Mouse (Mus musculus): ENCODE measurements around the gene Traf5.

The Traf5 gene

DNA sequence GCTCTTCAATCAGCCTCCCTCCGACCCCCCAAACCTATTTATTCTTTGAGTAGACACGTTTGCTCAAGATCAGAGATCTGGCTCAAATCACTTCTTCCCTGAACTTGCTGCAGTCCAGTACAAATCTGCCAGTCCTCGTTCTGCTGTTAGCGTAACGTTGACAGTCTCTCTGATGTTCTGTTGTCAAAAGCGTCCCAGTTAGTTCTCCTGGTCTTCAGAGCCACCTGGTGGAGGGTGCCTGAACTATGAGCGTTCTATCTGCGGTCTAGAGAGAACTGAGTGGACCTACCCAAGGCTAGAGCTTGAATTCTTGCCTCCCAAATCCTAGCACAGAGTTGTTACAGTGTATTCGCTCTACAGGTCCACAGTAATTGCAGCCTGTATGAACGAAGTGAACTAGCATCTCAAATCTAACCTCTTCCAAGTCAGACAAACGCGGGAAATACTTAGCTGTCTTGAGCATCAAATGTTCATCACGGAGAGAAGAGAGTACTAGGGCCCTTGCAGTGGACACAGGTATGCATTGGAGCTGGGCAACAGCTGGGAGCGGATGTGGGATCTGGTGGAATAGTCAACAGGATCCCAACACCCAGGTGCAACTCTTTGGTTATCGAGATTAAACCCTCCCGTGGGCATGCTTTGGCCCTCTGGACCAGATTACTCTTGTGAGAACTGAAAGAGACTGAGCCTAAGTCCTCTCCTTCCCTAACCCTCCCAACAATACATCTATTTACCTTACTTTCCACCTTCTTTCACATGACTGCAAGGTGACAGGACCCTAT is 711 bp upstream of the Traf5 start:
- peak; percentile 74 to 84 for DNase-seq (ENCODE audit: low spot score in 2 of 2)

DNA sequence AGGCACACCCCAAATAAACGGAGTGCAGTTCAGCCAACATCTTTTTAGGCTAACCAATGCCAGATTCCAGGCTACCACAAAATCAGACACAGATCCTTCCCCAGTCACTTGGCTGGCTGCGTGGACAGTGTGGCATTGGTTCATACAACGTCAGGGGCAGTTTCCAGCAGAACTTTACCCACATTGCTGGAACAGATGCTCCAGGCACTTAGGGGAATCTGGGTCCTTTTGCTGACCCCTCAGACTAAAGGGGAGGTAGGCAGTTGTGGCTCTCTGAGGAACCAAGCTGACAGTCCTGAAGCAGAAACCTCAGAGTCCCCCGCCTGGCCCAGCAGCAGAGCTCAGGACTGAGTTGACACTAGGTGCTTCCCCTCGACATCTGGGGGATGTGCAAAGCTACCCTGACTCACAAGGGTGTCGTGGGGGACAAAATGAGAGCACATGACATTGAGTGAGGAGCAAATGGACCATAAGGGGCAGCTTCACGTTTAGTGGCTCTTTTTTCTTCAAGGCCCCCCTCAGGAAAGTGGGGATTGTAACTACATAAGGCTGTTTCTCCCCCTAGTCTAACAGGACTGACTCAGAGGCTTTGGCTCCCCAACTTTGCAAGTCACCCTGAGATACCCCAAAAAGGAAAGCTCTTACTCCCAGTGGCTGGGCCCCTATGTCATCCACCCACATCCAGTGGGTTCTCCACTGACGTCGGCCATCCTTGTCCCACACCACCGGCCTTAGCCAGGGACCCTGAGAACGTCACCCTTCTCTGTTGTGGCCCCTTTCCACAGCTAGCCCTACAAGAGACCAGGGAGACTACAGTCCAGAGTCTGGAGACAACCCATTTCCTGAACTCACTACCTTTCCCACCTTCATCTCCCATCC is 1.4 kb downstream of the Traf5 start:
- no peak for DNase-seq (ENCODE audit: low spot score in 2 of 2)

DNA sequence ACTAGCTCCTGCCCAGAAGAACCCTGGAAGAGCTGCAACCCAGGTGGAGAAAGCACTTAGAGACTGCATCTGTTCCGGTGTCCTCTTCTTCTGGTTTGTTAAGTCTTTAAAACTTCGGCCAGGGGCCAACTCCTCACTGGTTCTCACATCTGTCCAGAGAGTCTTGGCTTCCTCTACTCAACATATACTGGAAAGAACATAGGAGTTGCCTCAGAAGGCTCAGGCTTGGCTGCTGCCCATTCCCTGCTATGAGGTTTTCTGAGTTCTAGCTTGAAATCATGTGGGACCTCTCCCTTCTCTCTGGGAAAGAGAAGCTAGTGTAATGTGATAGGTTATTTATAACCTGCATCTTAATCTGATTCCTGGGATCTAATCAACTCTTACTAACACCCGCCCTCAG is 2.1 kb downstream of the Traf5 start:
- no peak for DNase-seq (ENCODE audit: low spot score in 2 of 2)

DNA sequence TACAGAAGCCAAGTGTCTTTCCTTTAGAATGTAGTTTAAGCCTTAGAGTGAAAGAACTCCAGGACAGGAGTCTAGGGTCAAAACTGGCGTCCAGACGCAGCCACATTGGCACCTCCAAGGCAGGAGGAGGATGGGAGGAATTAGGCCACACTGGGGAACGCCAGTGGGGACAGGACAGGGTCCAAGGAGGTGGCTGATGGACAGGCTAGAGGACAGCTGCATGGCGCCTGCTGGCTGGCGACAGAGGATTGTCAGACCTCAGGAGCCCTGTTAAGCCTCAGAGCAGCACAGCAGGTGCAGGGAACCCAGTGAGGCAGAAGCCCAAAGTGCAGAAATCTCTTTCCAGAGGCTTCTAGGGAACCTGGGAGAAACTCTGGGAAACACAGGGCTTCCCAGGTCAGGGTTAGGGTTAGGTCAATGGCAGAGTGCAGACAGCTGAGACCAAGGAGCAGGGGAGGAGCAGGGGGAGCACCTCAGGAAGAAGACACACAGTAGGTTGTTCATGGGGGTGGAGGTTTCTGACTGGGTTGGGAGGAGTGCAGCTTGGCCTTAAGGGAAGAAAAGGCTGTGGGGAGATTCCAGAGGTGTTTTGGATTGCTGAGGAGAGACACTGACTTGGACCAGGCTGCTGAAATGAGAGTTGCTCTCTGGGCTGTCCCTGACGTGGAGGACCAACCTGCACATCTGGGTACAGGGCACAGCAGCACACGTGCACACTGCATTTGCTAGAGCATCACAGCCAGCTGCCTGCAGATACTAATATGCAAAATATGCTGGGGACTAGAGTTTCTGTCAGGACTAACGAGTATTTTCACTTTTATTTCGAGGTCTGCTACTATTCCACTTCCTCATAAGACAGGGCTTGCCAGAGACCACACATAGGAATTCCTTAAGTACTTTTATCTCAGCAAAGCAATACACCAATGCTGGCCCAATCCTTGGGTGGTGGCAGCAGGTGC is 2.9 kb downstream of the Traf5 start:
- no peak for DNase-seq (ENCODE audit: low spot score in 2 of 2)

DNA sequence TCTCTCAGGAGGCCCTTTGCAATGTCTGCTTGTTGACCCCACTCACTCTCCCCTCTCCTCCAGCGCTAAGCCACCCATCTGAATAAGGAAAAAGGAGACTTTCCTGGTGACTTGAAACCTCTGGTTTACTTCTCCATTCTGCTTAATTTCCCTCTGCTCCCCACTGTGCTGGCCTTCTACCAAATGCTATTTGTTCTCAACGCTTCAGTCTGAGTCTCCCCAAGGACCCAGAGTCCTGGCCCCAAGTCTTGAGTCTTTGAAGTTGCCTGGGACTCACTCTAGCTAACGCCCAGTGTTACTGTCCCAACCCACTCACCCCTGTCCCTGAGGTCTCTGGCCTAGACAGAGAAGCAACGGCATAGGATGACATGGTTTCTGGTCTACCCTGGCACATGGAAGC is 4.3 kb downstream of the Traf5 start:
- DNase-seq (ENCODE audit: low spot score in 2 of 2), result no peak

DNA sequence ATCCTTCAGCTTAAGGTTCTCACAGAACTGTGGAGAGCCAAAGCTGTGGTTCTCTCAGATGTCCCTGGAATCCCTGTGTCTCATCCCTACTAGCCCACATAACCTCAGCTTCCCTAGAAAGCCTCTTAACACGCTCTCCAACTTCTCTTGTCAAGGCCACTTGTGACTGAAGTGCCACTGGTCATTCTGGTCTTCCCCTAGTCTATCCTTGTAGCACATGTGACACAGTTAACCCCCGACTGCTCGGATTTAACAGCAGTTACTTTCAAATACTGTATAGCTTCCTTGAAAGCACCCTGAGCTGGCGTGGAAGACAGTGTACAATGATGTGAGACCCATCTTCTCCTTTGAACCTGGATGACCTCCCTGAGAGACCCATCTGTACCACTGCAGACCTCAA is 5.3 kb downstream of the Traf5 start:
- no peak for DNase-seq (ENCODE audit: low spot score in 2 of 2)

DNA sequence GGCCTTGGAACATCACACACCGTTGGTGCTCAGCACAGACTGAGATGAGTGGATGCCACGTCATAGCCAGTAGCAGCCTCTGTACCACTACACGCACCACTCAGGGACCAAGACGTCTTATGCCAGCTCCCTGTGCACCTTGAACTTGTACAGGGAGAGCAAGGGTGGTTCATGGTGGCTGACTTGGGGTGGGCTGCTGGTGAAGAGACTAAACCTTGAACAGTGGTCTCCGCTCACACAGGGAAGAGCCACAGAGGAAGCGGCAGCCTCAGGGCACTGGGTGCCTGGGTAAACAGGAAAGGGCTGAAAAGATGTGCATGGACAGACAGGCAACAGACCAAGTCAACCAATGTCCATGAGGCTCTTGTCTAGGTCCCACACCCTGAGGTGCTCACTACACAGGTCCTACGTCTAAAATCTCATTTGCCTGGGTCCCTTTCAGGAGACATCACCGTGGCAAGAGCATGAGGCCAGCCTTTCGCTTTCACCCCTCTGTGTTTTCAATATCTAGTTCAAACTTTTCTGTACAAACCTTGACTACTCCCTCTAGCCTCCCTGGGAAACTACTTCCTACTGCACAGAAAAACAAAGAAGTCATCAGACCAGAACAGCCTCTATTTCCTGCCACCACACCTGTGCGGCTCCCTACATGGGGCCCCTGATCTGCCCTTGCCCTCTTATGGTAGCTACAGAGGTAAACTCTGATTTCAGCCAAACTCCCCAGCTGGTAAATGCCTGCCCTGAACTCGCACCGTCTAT is 5.9 kb downstream of the Traf5 start:
- DNase-seq (ENCODE audit: low spot score in 2 of 2), result no peak

DNA sequence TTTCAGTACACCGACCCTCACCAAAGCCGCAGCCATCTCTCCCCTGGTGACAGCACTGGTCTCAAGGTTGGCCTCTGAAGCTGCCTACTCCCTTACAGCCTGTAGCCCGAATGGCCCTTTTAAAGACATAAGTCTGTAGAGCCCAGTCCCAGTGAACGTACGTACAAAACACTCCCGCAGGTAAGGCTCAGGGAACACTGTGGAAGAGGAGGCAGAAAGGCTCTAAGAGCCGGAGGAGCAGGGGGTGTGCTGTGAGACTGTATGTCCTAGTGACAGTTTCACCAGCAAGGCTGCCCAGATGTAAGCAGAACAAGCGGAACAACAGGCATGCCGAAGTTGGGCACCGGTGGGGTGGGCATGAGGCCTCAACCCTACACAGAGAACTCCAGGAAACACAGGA is 7.1 kb downstream of the Traf5 start:
- DNase-seq (ENCODE audit: low spot score in 2 of 2), result no peak

DNA sequence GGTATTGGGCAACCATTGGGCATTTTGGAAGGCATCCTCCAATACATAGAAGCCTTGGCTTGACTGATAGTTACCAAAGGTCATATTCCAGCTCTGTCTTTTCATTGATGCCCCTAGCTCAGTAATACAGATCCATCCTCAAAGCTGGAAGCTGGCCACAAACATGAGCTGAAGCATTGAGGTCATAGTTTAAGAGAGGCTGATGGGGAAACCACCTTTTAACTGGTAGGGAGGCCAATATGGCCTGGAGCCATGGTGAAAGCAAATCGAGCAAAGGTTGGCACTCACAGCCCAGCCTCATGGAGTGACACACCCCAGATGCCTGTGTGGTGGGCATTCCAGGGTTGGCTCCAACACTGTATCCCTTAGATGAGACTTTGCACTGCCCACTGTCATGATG is 9.7 kb downstream of the Traf5 start:
- no peak for DNase-seq (ENCODE audit: low spot score in 2 of 2)

DNA sequence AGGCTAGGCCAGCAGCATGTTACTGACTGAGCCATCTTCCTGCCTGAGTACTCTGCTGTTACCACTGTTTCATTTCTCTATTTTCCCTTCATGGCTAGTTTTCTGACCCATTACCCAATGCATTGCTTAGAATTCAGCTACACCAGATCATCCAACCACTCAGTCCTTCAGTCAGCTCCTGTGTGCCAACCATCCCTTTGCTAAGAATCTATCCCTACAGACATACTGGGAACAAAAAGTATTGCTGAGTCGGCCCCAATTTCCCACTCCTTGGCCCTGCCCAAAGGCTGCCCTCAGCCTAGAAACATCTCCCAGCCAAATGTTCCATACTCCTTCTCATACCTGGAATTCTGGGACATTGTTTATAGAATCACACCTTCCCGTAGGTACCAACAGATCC is 11.2 kb downstream of the Traf5 start:
- DNase-seq (ENCODE audit: low spot score in 2 of 2), result no peak

DNA sequence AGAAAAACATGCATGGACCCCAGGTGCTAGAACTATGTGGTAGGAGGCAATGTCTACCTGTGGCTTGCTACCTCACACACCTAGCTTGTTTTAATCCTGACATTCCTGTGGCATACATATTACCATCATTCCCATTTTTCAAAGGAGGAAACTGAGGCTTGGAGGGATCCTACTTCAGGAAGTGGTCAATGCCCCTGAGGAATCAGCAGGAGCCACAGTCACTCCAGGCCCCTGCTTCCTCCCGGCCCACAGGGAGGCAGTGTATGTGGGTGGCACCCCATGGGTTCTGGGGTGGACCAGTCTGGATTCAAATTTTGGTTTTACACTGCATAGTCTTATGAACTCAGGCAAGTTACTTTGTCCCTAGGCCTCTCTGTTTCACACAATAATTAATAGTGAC is 13.2 kb downstream of the Traf5 start:
- DNase-seq (ENCODE audit: low spot score in 2 of 2), result no peak

DNA sequence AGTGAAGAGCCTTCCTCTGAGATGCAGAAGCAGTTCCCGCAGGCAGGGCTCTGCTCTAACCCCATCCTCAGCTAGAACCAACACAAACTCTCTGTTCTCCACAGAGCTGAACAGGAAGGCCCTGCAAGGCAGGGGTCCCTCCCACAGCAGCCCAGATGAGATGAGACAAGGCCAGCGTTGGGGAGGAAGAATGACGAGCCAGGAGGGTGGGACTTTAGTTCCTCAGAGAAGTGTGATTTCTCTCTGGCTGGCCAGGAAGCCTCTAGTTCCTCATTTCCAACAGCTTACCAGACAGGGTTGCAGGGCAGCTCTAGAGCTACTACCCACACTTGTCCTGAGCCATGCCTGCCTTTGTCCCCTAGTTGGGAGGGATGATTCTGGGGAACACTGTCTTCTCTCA is 14.0 kb downstream of the Traf5 start:
- DNase-seq (ENCODE audit: low spot score in 2 of 2), result no peak

DNA sequence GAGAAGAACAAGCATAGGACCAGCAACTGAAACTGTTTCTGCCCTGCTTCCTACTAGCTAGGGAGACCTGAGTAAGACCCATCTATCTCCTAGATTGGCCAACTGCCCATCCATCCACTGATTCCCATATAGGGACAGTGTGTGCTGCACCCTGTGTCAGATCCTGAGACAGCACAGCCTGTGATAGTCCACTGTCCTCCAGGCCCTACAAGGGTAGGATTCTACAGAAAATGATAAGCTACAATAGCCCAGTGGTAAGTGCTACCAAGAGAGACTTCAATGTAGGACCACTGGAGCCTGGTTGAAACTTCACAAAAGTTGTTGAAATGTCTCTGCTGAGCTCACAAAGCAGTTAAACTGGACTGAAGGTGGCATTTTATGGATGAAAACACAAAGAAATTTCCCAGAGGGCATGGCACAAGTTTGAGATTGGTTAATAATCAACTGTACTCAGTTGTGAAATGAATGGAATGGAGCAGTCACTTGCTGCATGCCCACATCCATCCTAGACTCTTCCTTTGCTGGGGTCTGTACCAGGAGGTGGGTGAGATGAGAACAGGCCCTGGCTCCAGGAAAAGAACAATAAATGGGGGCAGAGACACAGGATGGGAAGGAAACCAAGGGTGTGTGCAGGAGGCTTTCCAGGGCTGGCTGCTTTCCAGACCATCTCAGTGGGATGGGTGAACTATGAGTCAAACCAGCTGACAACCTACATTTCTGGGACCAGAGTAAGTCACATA is 15.4 kb downstream of the Traf5 start:
- DNase-seq (ENCODE audit: low spot score in 2 of 2), result no peak

DNA sequence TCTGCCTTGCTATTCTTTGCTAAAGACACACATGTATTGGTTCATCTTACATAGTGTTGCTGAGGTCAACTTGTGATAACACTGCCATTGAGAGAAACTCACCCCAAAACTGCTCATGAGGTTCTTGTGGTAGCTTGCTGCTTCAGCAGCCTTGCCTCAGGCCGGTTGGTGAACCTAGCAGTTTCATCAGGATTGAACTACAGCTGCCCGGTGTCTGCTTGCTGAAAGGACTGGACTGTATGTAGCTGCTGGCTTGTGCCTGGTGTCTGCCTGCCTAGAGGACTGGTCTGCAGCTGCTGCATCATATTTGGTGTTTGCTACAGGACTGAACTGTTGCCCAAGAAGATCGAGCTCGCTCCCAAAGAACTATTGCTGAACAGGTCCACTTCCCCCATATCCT is 16.3 kb downstream of the Traf5 start:
- DNase-seq (ENCODE audit: low spot score in 2 of 2), result no peak

DNA sequence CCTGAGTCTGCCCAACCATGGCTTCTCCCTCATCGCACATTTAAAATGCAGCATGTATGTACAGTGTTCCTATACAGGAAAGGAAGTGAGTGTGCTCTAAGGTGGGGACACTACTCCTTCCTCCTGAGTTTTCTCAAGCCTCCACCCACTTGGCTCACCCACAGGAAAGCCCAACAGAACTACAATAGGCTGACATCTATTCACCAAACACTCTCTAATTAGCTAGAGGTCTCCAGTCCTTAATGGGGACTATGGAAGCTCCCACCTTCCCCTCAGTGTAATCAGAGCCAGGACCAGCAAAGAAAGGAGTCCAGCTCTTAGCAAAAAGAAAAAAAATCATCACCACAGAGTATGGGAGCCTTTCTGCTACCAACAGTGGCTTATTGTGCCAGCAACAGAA is 17.5 kb downstream of the Traf5 start:
- DNase-seq (ENCODE audit: low spot score in 2 of 2), result no peak

DNA sequence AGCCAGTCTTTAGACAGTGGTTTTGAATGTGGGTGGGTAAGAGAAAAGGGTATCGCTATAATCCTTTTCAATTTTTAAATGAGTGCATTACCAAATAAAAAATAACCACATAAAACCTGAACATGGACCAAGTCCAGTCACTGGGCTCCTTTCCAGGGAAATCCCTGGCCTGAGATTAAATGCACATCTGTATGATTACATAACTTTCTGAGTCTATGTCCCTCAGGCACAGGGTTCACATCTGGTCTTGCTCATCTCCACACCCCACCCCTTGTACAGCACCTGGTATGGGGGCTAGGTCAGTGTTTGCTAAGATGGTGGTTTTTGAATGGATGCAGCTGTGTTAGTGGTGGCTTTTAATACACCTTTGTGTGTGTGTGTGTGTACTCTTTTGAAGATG is 19.9 kb downstream of the Traf5 start:
- DNase-seq (ENCODE audit: low spot score in 2 of 2), result no peak

DNA sequence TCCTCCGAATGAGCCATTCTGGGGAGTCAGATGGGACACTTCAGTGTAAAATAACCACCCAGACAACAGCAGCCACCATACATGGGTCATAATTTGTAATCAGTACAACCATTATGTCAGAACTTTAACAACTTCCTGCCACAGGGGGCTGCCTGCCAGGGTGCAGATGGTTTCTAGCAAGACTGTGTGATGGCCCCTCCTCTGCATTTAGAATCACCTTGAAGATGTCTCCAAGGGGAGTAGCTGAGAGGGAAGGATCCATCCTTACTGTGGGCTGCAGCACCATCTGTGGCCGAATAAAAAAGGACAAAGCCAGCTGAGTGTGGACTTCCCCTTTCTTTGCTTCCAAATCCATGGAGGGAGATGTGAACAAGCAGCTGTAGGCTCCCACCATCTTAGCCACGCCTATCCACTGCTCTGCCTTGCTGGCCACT is 21.7 kb downstream of the Traf5 start:
- no peak for DNase-seq (ENCODE audit: low spot score in 2 of 2)

DNA sequence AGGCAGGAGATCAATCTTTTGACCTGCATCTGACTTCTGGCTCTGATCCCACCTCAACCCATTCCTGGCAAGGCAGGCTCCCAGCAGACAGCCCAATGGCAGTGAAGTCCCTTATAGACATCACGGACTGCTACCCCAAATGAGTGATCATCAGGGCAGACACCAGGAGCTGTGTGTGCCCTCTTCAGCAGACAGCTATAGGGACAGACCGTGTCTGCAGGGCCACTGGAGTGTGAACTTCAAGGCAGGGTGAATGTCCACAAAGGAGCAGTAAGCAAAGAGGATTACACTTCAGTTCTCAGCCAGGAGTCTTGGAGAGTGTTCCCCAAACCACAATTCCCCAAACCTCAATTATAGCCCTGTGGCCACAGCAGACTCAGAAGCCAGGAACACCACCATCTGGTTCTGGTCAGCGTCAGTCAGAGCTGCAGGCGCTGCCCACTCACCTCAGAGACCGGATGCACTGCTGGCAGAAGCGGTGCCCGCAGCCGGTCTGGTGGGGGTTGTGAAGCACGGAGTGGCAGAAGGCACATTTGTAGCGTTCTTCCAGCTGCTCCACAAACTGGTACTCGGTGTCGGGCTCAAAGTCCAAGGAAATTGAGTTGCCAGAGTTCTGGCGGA is 22.3 kb downstream of the Traf5 start:
- peak in 1 of 2 experiments; percentile 50 for DNase-seq (ENCODE audit: low spot score in 2 of 2)

DNA sequence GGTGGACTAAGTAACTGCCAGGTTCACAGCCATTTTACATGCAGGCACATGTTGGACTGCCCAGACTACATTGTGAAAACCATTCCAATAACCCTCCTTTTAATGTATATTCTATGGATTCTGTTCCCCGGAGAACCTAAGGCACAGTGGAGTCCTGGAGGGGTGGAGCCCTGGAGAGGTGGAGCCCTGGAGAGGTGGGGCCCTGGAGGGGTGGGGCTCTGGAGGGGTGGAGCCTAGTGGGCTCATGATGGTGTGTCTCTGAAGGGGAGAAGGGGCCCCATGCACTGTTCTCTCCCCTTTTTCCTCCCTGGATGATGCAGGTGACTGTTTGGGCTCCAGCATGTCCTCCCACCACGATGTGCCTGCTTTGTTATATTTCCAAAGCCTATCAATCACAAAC is 24.2 kb downstream of the Traf5 start:
- DNase-seq (ENCODE audit: low spot score in 2 of 2), result no peak

DNA sequence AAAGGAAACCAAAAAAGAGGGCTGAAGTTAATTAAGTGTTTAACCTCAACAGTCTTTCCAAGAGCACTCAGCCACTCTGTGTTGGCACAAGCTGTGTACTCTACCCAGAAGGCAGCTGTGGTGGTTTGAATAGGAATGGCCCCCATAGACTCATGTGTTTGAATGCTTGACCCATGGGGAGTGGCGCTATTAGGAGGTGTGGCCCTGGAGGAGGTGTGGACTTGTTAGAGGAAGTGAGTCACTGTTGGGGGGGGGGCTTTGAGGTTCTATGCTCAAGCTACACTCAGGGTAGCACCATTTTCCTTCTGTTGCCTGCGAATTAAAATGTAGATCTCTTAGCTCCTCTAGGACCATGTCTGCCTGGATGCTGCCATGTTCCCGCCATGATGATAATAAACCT is 25.4 kb downstream of the Traf5 start:
- no peak for DNase-seq (ENCODE audit: low spot score in 2 of 2)
